Mouse (Mus musculus): Measurements from ENCODE around the gene Slf2. TPM values are rescaled to one million over a fixed set of nuclear protein-coding genes. Genes with fewer than 3 reads are reported as not detected.

The Slf2 gene
- polyA plus RNA-seq, 1 experiment from 2014 or later, result 57.0 TPM

GRCm38 (mm10) chr19:45029571-45029970 lies 98.6 kb downstream of the Slf2 start:
- Histone ChIP-seq H3K9me3 (ENCODE audit: control insufficient read depth, low read length) (no peaks in the 10 kb centered on the region), H3K27ac (replicated peaks; ENCODE audit: low read depth, low read length) (no peak overlapping the region), H3K4me1 (ENCODE audit: control insufficient read depth, insufficient read depth, low read length) (0 out of 2 replicates have a peak, but pooled peaks cover 3% of the 10 kb centered on the region), H3K36me3 (ENCODE audit: control insufficient read depth, insufficient read depth, low read length) (peaks cover 17% of the 10 kb centered on the region), H3K9ac (ENCODE audit: low read length) (no peak overlapping the region), H3K27me3 (ENCODE audit: control insufficient read depth, insufficient read depth, low read length) (no peaks in the 10 kb centered on the region), H3K4me3 (ENCODE audit: low read depth, low read length) (no peak overlapping the region), H3K4me2 (ENCODE audit: low read depth, severe bottlenecking) (no peak overlapping the region)
- DNase-seq (ENCODE audit: low spot score), result no peak
- no peak for ATAC-seq (ENCODE audit: insufficient number of reproducible peaks, low FRiP score, low TSS enrichment, low read depth)
- WGBS, result 56% methylated on average over 9 of the region's 9 CpGs

GRCm38 (mm10) chr19:45030111-45030510 lies 99.2 kb downstream of the Slf2 start:
- 26% methylated on average over 8 of the region's 8 CpGs for WGBS
- DNase-seq (ENCODE audit: low spot score) (peak; percentile 78), ATAC-seq (ENCODE audit: insufficient number of reproducible peaks, low FRiP score, low TSS enrichment, low read depth) (no peak)
- no peak overlapping the region for H3K27ac ChIP-seq (replicated peaks; ENCODE audit: low read depth, low read length)
- H3K4me3 ChIP-seq (ENCODE audit: low read depth, low read length), result no peak overlapping the region
- no peak overlapping the region for H3K4me2 ChIP-seq (ENCODE audit: low read depth, severe bottlenecking)
- H3K27me3 ChIP-seq (ENCODE audit: control insufficient read depth, insufficient read depth, low read length), result no peaks in the 10 kb centered on the region
- no peak overlapping the region for H3K9ac ChIP-seq (ENCODE audit: low read length)
- 0 out of 2 replicates have a peak, but pooled peaks cover 3% of the 10 kb centered on the region for H3K4me1 ChIP-seq (ENCODE audit: control insufficient read depth, insufficient read depth, low read length)
- H3K36me3 ChIP-seq (ENCODE audit: control insufficient read depth, insufficient read depth, low read length), result peaks cover 15% of the 10 kb centered on the region
- no peaks in the 10 kb centered on the region for H3K9me3 ChIP-seq (ENCODE audit: control insufficient read depth, low read length)

- Histone ChIP-seq H3K36me3 (ENCODE audit: control insufficient read depth, insufficient read depth, low read length) (peaks cover 7% of the 10 kb centered on the region), H3K27me3 (ENCODE audit: control insufficient read depth, insufficient read depth, low read length) (no peaks in the 10 kb centered on the region), H3K9me3 (ENCODE audit: control insufficient read depth, low read length) (no peaks in the 10 kb centered on the region), H3K27ac (replicated peaks; ENCODE audit: low read depth, low read length) (no peak overlapping the region), H3K9ac (ENCODE audit: low read length) (no peak overlapping the region), H3K4me2 (ENCODE audit: low read depth, severe bottlenecking) (peak overlapping the region; percentile 34), H3K4me3 (ENCODE audit: low read depth, low read length) (no peak overlapping the region), H3K4me1 (ENCODE audit: control insufficient read depth, insufficient read depth, low read length) (0 out of 2 replicates have a peak, but pooled peaks cover 3% of the 10 kb centered on the region)
- WGBS, result 44% methylated on average over 20 of the region's 20 CpGs
- ATAC-seq (ENCODE audit: insufficient number of reproducible peaks, low FRiP score, low TSS enrichment, low read depth) (no peak), DNase-seq (ENCODE audit: low spot score) (peak; percentile 79)
Observed at GRCm38 (mm10) chr19:45030746-45031693, 100.1 kb downstream of the Slf2 start.

GRCm38 (mm10) chr19:45031780-45032179 lies 100.8 kb downstream of the Slf2 start:
- ATAC-seq (ENCODE audit: insufficient number of reproducible peaks, low FRiP score, low TSS enrichment, low read depth) (no peak), DNase-seq (ENCODE audit: low spot score) (peak; percentile 88)
- H3K9me3 ChIP-seq (ENCODE audit: control insufficient read depth, low read length), result no peaks in the 10 kb centered on the region
- H3K36me3 ChIP-seq (ENCODE audit: control insufficient read depth, insufficient read depth, low read length), result no peaks in the 10 kb centered on the region
- H3K4me3 ChIP-seq (ENCODE audit: low read depth, low read length), result no peak overlapping the region
- H3K27me3 ChIP-seq (ENCODE audit: control insufficient read depth, insufficient read depth, low read length), result no peaks in the 10 kb centered on the region
- H3K9ac ChIP-seq (ENCODE audit: low read length), result no peak overlapping the region
- no peak overlapping the region for H3K4me2 ChIP-seq (ENCODE audit: low read depth, severe bottlenecking)
- 0 out of 2 replicates have a peak, but pooled peaks cover 3% of the 10 kb centered on the region for H3K4me1 ChIP-seq (ENCODE audit: control insufficient read depth, insufficient read depth, low read length)
- 20% methylated on average over 4 of the region's 4 CpGs for WGBS
- no peak overlapping the region for H3K27ac ChIP-seq (replicated peaks; ENCODE audit: low read depth, low read length)

Other genes with a start within 250 kb of the Slf2 start
- gene Pax2, start 175.1 kb upstream of the Slf2 start, polyA plus RNA-seq (2014; fragmentation: Nextera tagmentation; extraction: Ambion mirVana), result 0.08 and 0.14 TPM in 2 replicates
- gene Sema4g, start 58.0 kb downstream of the Slf2 start, polyA plus RNA-seq (2014; fragmentation: Nextera tagmentation; extraction: Ambion mirVana), result 5.3 and 5.9 TPM in 2 replicates
- 19.0 and 25.4 TPM in 2 replicates for gene Twnk, start 74.5 kb downstream of the Slf2 start, polyA plus RNA-seq (2014; fragmentation: Nextera tagmentation; extraction: Ambion mirVana)
- gene Mrpl43, start 75.3 kb downstream of the Slf2 start, polyA plus RNA-seq (2014; fragmentation: Nextera tagmentation; extraction: Ambion mirVana), result 69.3 and 73.6 TPM in 2 replicates
- gene Lzts2, start 83.3 kb downstream of the Slf2 start, polyA plus RNA-seq (2014; fragmentation: Nextera tagmentation; extraction: Ambion mirVana), result 64.4 and 71.7 TPM in 2 replicates
- 0.14 and 0.21 TPM in 2 replicates for gene Pdzd7, start 114.6 kb downstream of the Slf2 start, polyA plus RNA-seq (2014; fragmentation: Nextera tagmentation; extraction: Ambion mirVana)
- gene Sfxn3, start 116.4 kb downstream of the Slf2 start, polyA plus RNA-seq (2014; fragmentation: Nextera tagmentation; extraction: Ambion mirVana), result 11.9 and 12.4 TPM in 2 replicates
- gene Kazald1, start 144.1 kb downstream of the Slf2 start, polyA plus RNA-seq (2014; fragmentation: Nextera tagmentation; extraction: Ambion mirVana), result 1.4 and 2.2 TPM in 2 replicates
- gene Tlx1, start 219.5 kb downstream of the Slf2 start, polyA plus RNA-seq (2014; fragmentation: Nextera tagmentation; extraction: Ambion mirVana), result 0.13 and 0.17 TPM in 2 replicates